Comparison of ENCODE assay signal across 27 mouse cellular contexts in the genomic region with DNA sequence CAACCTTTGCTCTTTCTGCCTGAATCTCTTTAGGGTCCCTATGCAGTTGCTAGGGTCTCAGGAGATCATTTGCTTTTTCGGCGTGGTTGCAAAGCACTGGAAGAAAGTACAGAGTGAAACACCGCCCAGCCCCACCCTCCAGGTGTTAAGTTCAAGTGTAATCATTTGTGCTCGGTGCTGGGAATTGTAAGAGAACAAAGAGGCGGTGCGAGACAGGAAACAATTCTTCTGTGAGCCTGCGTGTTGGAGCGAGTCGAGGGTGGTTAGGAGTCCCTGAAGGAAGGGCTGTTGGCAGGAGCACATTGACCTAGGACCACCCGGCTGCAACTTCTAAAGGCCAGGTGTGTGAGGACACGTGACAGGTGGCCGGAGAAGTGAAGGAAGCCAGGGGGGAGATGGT. TPM values are rescaled to one million over a fixed set of nuclear protein-coding genes. Genes with fewer than 3 reads are reported as not detected.
A peak's percentile ranks its signal among the peaks of the same experiment; 100 is the strongest.
DNase-seq lines count a peak whose midpoint lies in the region; ATAC-seq lines count a peak whose summit lies in the region.
"Had no signal": no experiment of that assay in that cellular context is flagged by ENCODE, and none has a peak within 500 bp of the region (broad histone marks: within the 10 kb centered on the region; RNA-seq: fewer than 3 reads in every experiment).

No protein-coding gene starts in this region.

- peaks cover 12% of the 10 kb centered on the region for H3K36me3 ChIP-seq in stomach, embryonic 14.5 days (ENCODE audit: control insufficient read depth, insufficient read depth, low read length)

- peak overlapping the region; percentile 39; the same call in 1 of the 2 replicates for H3K27ac ChIP-seq in stomach, embryonic 14.5 days (ENCODE audit: low read length)
- H3K27ac ChIP-seq: forebrain, embryonic 10.5 days; hindbrain, embryonic 13.5 days; macrophage had no signal

- H3K4me1 ChIP-seq in stomach, embryonic 14.5 days (ENCODE audit: control insufficient read depth, insufficient read depth, low read length), result peaks cover 21% of the 10 kb centered on the region

- peaks cover 7% of the 10 kb centered on the region; the same call in 1 of the 2 replicates for H3K9me3 ChIP-seq in stomach, embryonic 14.5 days (ENCODE audit: control insufficient read depth, low read depth, low read length)

- no peak overlapping the region for H3K4me3 ChIP-seq in stomach, embryonic 14.5 days (ENCODE audit: low read depth, low read length)
- H3K4me3 ChIP-seq: forebrain, embryonic 10.5 days; hindbrain, embryonic 13.5 days had no signal

- no peaks in the 10 kb centered on the region for H3K27me3 ChIP-seq in stomach, embryonic 14.5 days (ENCODE audit: control insufficient read depth, insufficient read depth, low read length)
- H3K27me3 ChIP-seq: hindbrain, embryonic 13.5 days; Patski had no signal

- 0 out of 2 replicates have a peak overlapping the region, but pooled peaks have one; percentile 17 for H3K4me2 ChIP-seq in stomach, embryonic 14.5 days (replicated peaks; ENCODE audit: low read depth, low read length)
- H3K4me2 ChIP-seq: heart, embryonic 11.5 days; hindbrain, embryonic 13.5 days; liver, embryonic 11.5 days; midbrain, embryonic 11.5 days had no signal

- H3K9ac ChIP-seq in stomach, embryonic 14.5 days (replicated peaks; ENCODE audit: low read depth, low read length), result no peak overlapping the region
- H3K9ac ChIP-seq: hindbrain, embryonic 13.5 days; liver, postnatal 0 days had no signal

- ATAC-seq in stomach, embryonic 14.5 days (ENCODE audit: insufficient number of reproducible peaks, insufficient read depth, low FRiP score, low read depth), result no peak
- ATAC-seq: forebrain, embryonic 16.5 days; liver, postnatal 0 days; lung, postnatal 0 days; Patski had no signal

- peak; percentile 15 for DNase-seq in thymus, postnatal 0 days (ENCODE audit: low spot score)
- no peak for DNase-seq in thymus, postnatal 36 days
- DNase-seq in R1 (ENCODE audit: low read depth, low spot score), result peak; percentile 72
- DNase-seq in kidney, postnatal 10 days, result no peak
- DNase-seq in spleen, postnatal 10 days (ENCODE audit: low spot score in 2 of 2), result no peak
- DNase-seq in retina, postnatal 1 day, result no peak
- DNase-seq: adrenal gland, postnatal 10 days; cerebellum, adult 18-20 months; cerebellum, postnatal 25 days; gastrocnemius, postnatal 10 days; heart, postnatal 10 days; kidney, adult 2 months; kidney, postnatal 14 days; liver, postnatal 0 days; right cerebral cortex, postnatal 14 days; spleen, adult 18-20 months; thymus, postnatal 14 days had no signal

- 69% methylated on average over 12 of the region's 12 CpGs for WGBS in stomach, embryonic 14.5 days

RNA-seq across cellular contexts. Expression of a gene that starts 4.9 kb away (rescaled TPM):
- 24.3 and 28.5 TPM in 2 replicates for polyA plus RNA-seq in thymus, postnatal 0 days (2015; fragmentation: Nextera tagmentation; extraction: Ambion mirVana)
- polyA plus RNA-seq in stomach, embryonic 14.5 days (2014; fragmentation: Nextera tagmentation; extraction: Ambion mirVana), result 286 and 310 TPM in 2 replicates
- polyA plus RNA-seq: macrophage had no signal

Comparison
In these comparisons a context has a peak if more than half of its experiments do, and no peak if none do; other contexts are left out.
1. DNase-seq: peak in thymus, postnatal 0 days (single experiment) and R1 (single experiment); none in thymus, postnatal 36 days (0 of 2), kidney, postnatal 10 days (single experiment), spleen, postnatal 10 days (0 of 2) and retina, postnatal 1 day (single experiment).